Mouse (Mus musculus) intestine, embryonic 14.5 days (tissue): ENCODE data around the gene Adam17. TPM values are rescaled to one million over a fixed set of nuclear protein-coding genes. Genes with fewer than 3 reads are reported as not detected.

ENCODE experiments used
- ATAC-seq: fragments of 200-750 bp; cut with Nextera tagmentation; replicated peaks from 2 replicates; pipeline ENCODE4 v1.8.0; 2017; ENCODE audit warnings: low read depth, moderate number of reproducible peaks, moderate TSS enrichment, moderate library complexity; ENCODE audit not compliant: low FRiP score, low TSS enrichment
- DNase-seq: peaks from one replicate; pipeline ENCODE4 v3.0.0-alpha.2; 2018; ENCODE audit warnings: low spot score
- H3K27ac ChIP-seq: fragments of 300-500 bp; sonication (generic); 2 replicates; pipeline ENCODE4 v1.5.1; 2014; ENCODE audit warnings: low read depth, mild to moderate bottlenecking, control low read depth
- H3K27me3 ChIP-seq: fragments of 300-500 bp; sonication (generic); replicated peaks from 2 replicates; pipeline ENCODE4 v1.6.1; 2014; ENCODE audit warnings: low read length, control low read depth; ENCODE audit not compliant: control insufficient read depth, insufficient read depth
- H3K36me3 ChIP-seq: fragments of 300-500 bp; sonication (generic); 2 replicates; pipeline ENCODE4 v1.6.1; 2014; ENCODE audit warnings: low read length, control low read depth; ENCODE audit not compliant: control insufficient read depth, insufficient read depth
- H3K4me1 ChIP-seq: fragments of 300-500 bp; sonication (generic); replicated peaks from 2 replicates; pipeline ENCODE4 v1.6.1; 2014; ENCODE audit warnings: low read length, control low read depth, mixed read lengths; ENCODE audit not compliant: control insufficient read depth, insufficient read depth
- H3K4me2 ChIP-seq: fragments of 300-500 bp; sonication (generic); 2 replicates; pipeline ENCODE4 v1.6.1; 2014; ENCODE audit warnings: low read length
- H3K4me3 ChIP-seq: fragments of 300-500 bp; sonication (generic); 2 replicates; pipeline ENCODE4 v1.5.1; 2014; ENCODE audit warnings: low read depth, low read length, control low read depth, mixed read lengths
- H3K9ac ChIP-seq: fragments of 300-500 bp; sonication (generic); 2 replicates; pipeline ENCODE4 v1.6.1; 2014; ENCODE audit warnings: mild to moderate bottlenecking, low read length
- H3K9me3 ChIP-seq: fragments of 300-500 bp; sonication (generic); 2 replicates; pipeline ENCODE4 v1.6.1; 2016; ENCODE audit warnings: low read length, control low read depth; ENCODE audit not compliant: control insufficient read depth
- WGBS: fragments of 180-500 bp; shearing (Covaris S2); extraction: QIAGEN DNeasy Blood & Tissue Kit; methylation state at CpG from one replicate; pipeline ENCODE4 v1.1.7; 2014; 5-methylcytosine and 5-hydroxymethylcytosine counted together
- polyA plus RNA-seq: library from polyadenylated mRNA; unstranded; fragments of >200 nt; fragmentation: Nextera tagmentation; extraction: Ambion mirVana; gene quantifications from 2 replicates; pipeline ENCODE4 v1.2.1, GENCODE M21; 2014

The Adam17 gene
- polyA plus RNA-seq, result 33.3 and 35.1 TPM in 2 replicates

- DNase-seq, result peak; percentile 96
- Histone ChIP-seq H3K27ac (peak within 1 kb of the TSS; percentile 91), H3K9me3 (no peaks in the 10 kb centered on the region), H3K9ac (peak within 1 kb of the TSS; percentile 83), H3K4me3 (peak within 1 kb of the TSS; percentile 68), H3K27me3 (no peaks in the 10 kb centered on the region), H3K36me3 (no peaks in the 10 kb centered on the region), H3K4me2 (peak within 1 kb of the TSS; percentile 91), H3K4me1 (peaks cover 7% of the 10 kb centered on the region; the same call in 1 of the 2 replicates)
- ATAC-seq, result peak; percentile 97
- under 1% methylated on average over 46 of the region's 55 CpGs for whole genome bisulfite sequencing
Measured at GRCm38 (mm10) chr12:21373100-21373819, at the start of gene Adam17. TSS of gene Adam17 (minus strand) at chr12:21373632.

- WGBS, result 41% methylated on average over 10 of the region's 11 CpGs
- H3K9me3 ChIP-seq, result no peaks in the 10 kb centered on the region
- H3K27me3 ChIP-seq, result no peaks in the 10 kb centered on the region
- no peak for DNase-seq
- H3K36me3 ChIP-seq, result peaks cover 18% of the 10 kb centered on the region
- ATAC-seq, result no peak
- H3K4me1 ChIP-seq, result peaks cover 15% of the 10 kb centered on the region
- no peak overlapping the region for H3K27ac ChIP-seq
- peak overlapping the region; percentile 91 for H3K4me3 ChIP-seq
- peak overlapping the region; percentile 78; the same call in 1 of the 2 replicates for H3K9ac ChIP-seq
- H3K4me2 ChIP-seq, result peak overlapping the region; percentile 74
Measured at GRCm38 (mm10) chr12:21418621-21419131, 45.2 kb upstream of the Adam17 start.

GRCm38 (mm10) chr12:21418083-21418482 is 44.7 kb upstream of the Adam17 start:
- H3K4me3 ChIP-seq, result peak overlapping the region; percentile 91
- WGBS, result 4% methylated on average over 10 of the region's 10 CpGs
- H3K27ac ChIP-seq, result peak overlapping the region; percentile 70
- H3K4me1 ChIP-seq, result peaks cover 15% of the 10 kb centered on the region
- H3K9me3 ChIP-seq, result peaks cover 5% of the 10 kb centered on the region
- H3K4me2 ChIP-seq, result peak overlapping the region; percentile 74
- ATAC-seq, result no peak
- H3K9ac ChIP-seq, result peak overlapping the region; percentile 78
- no peaks in the 10 kb centered on the region for H3K27me3 ChIP-seq
- peak; percentile 70 for DNase-seq
- peaks cover 24% of the 10 kb centered on the region for H3K36me3 ChIP-seq

- Histone ChIP-seq H3K9ac (peak within 1 kb of the TSS; percentile 99), H3K36me3 (peaks cover 31% of the 10 kb centered on the region), H3K4me2 (peak within 1 kb of the TSS; percentile 74), H3K27ac (peak within 1 kb of the TSS; percentile 100), H3K4me3 (peak within 1 kb of the TSS; percentile 91), H3K27me3 (no peaks in the 10 kb centered on the region), H3K9me3 (peaks cover 8% of the 10 kb centered on the region), H3K4me1 (peaks cover 15% of the 10 kb centered on the region)
- WGBS, result under 1% methylated on average over 94 of the region's 103 CpGs
- ATAC-seq (peak; percentile 99), DNase-seq (peak; percentile 98)
Measured at GRCm38 (mm10) chr12:21417100-21418070, 44.0 kb upstream of the Adam17 start, which contains the start of gene Ywhaq. TSS of gene Ywhaq (minus strand) at chr12:21417637.

- peaks cover 8% of the 10 kb centered on the region for H3K9me3 ChIP-seq
- H3K4me3 ChIP-seq, result peak overlapping the region; percentile 91
- ATAC-seq (no peak), DNase-seq (peak; percentile 63)
- no peaks in the 10 kb centered on the region for H3K27me3 ChIP-seq
- H3K9ac ChIP-seq, result peak overlapping the region; percentile 99
- H3K4me2 ChIP-seq, result peak overlapping the region; percentile 69
- H3K27ac ChIP-seq, result peak overlapping the region; percentile 100; the same call in 1 of the 2 replicates
- H3K36me3 ChIP-seq, result peaks cover 39% of the 10 kb centered on the region
- 1% methylated on average over 14 of the region's 15 CpGs for WGBS
- H3K4me1 ChIP-seq, result peaks cover 15% of the 10 kb centered on the region
Measured at GRCm38 (mm10) chr12:21416506-21416905, 43.1 kb upstream of the Adam17 start.

- no peak for ATAC-seq
- Histone ChIP-seq H3K27me3 (no peaks in the 10 kb centered on the region), H3K27ac (no peak overlapping the region), H3K4me1 (0 out of 2 replicates have a peak, but pooled peaks cover 8% of the 10 kb centered on the region), H3K9ac (no peak overlapping the region), H3K36me3 (peaks cover 88% of the 10 kb centered on the region), H3K4me2 (no peak overlapping the region), H3K9me3 (peaks cover 12% of the 10 kb centered on the region), H3K4me3 (no peak overlapping the region)
- peak; percentile 47 for DNase-seq
- WGBS, result 92% methylated on average over 2 of the region's 2 CpGs
Measured at GRCm38 (mm10) chr12:21410620-21411019, 37.2 kb upstream of the Adam17 start.

- peaks cover 12% of the 10 kb centered on the region for H3K9me3 ChIP-seq
- WGBS, result 99% methylated on average over 3 of the region's 3 CpGs
- H3K27ac ChIP-seq, result no peak overlapping the region
- H3K9ac ChIP-seq, result no peak overlapping the region
- no peak overlapping the region for H3K4me2 ChIP-seq
- DNase-seq (no peak), ATAC-seq (no peak)
- no peaks in the 10 kb centered on the region for H3K4me1 ChIP-seq
- H3K36me3 ChIP-seq, result peaks cover 81% of the 10 kb centered on the region
- H3K4me3 ChIP-seq, result no peak overlapping the region
- H3K27me3 ChIP-seq, result no peaks in the 10 kb centered on the region
Measured at GRCm38 (mm10) chr12:21409651-21410050, 36.2 kb upstream of the Adam17 start.

GRCm38 (mm10) chr12:21408789-21409367 is 35.4 kb upstream of the Adam17 start:
- Histone ChIP-seq H3K36me3 (peaks cover 76% of the 10 kb centered on the region), H3K27me3 (no peaks in the 10 kb centered on the region), H3K4me1 (no peaks in the 10 kb centered on the region), H3K4me3 (no peak overlapping the region), H3K9me3 (peaks cover 12% of the 10 kb centered on the region), H3K9ac (no peak overlapping the region), H3K4me2 (no peak overlapping the region), H3K27ac (no peak overlapping the region)
- DNase-seq (no peak), ATAC-seq (no peak)
- 94% methylated on average over 2 of the region's 2 CpGs for WGBS
